Mouse (Mus musculus): ENCODE measurements around the gene Eif2b3. TPM values are rescaled to one million over a fixed set of nuclear protein-coding genes. Genes with fewer than 3 reads are reported as not detected.
A peak's percentile ranks its signal among the peaks of the same experiment; 100 is the strongest.

The Eif2b3 gene
- polyA plus RNA-seq, 1 experiment = 0.58 TPM

DNA sequence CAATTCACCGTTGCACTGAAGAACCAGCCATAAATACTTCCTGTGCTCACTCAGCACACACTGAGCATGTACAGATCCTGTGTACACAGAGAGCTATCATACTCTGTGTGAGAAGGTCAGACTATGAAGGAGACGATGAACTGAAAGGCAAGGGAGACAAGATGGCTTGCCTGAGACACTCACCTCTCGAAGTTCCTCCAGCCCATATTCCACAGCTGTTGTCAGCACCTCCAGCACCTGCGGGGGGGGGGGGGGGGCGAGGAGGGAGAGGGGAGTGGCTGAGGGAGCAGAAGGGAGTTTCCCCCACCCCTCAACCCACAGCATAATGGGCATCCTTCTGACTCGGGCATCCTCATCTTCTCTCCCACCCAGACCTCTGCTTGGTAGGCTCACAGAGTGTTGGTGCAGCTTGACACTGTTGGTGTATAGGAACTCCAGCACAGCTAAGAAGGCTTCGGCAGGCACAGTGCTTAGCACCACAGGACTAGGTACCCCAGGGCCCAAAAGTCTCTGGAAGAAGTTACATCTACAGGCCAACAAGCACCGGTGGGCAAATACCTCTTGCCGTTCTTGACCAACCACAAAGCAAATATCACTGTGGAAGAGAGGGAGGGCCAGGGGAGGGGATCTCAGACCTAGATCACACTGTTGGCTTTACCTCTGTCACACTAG, 104.5 kb downstream of the Eif2b3 start:
- TF ChIP-seq TAL1 (IDR thresholded peaks at IDR 0.05; ENCODE audit: low read length) (no peak), GATA1 (IDR thresholded peaks at IDR 0.05; ENCODE audit: low read length) (no peak)
- Histone ChIP-seq H3K4me3 (replicated peaks) (no peak overlapping the region), H3K4me1 (ENCODE audit: control insufficient read depth) (peaks cover 55% of the 10 kb centered on the region), H3K27me3 (ENCODE audit: control insufficient read depth) (no peaks in the 10 kb centered on the region), H3K9me3 (ENCODE audit: control insufficient read depth, low read length) (no peaks in the 10 kb centered on the region), H3K36me3 (ENCODE audit: control insufficient read depth) (peaks cover 3% of the 10 kb centered on the region)

DNA sequence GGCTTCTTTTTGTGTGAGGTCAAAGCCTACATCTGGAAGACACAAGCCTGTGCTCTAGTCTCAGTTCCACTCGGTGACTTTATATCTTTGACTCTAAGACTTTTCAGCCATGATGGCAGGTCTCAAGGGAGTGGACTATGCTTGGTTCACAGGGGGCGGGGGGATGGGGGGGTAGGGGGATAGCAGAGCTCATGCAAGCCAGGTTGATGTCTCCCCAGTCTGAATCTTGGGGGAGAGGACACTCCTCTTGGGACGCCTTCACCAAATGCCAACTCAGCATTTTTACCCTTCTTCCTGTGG, 105.0 kb downstream of the Eif2b3 start:
- Histone ChIP-seq H3K4me1 (ENCODE audit: control insufficient read depth) (peaks cover 54% of the 10 kb centered on the region), H3K4me3 (replicated peaks) (no peak overlapping the region)
- TF ChIP-seq TAL1 (IDR thresholded peaks at IDR 0.05; ENCODE audit: low read length) (no peak), GATA1 (IDR thresholded peaks at IDR 0.05; ENCODE audit: low read length) (no peak)

GRCm38 (mm10) chr4:117124518-117125347, 105.5 kb downstream of the Eif2b3 start:
- no peak for TF ChIP-seq TAL1 (IDR thresholded peaks at IDR 0.05; ENCODE audit: low read length)
- Histone ChIP-seq H3K4me1 (ENCODE audit: control insufficient read depth) (peaks cover 52% of the 10 kb centered on the region), H3K36me3 (ENCODE audit: control insufficient read depth) (peaks cover 7% of the 10 kb centered on the region; the same call in 1 of the 2 replicates), H3K9me3 (ENCODE audit: control insufficient read depth, low read length) (no peaks in the 10 kb centered on the region), H3K27me3 (ENCODE audit: control insufficient read depth) (no peaks in the 10 kb centered on the region), H3K4me3 (replicated peaks) (peak overlapping the region; percentile 14)

More for the DNA sequence above, 105.0 kb downstream of the Eif2b3 start:
- peaks cover 7% of the 10 kb centered on the region for H3K36me3 ChIP-seq (ENCODE audit: control insufficient read depth)
- no peaks in the 10 kb centered on the region for H3K9me3 ChIP-seq (ENCODE audit: control insufficient read depth, low read length)
- no peaks in the 10 kb centered on the region for H3K27me3 ChIP-seq (ENCODE audit: control insufficient read depth)

- Histone ChIP-seq H3K36me3 (ENCODE audit: control insufficient read depth) (peaks cover 12% of the 10 kb centered on the region), H3K9me3 (ENCODE audit: control insufficient read depth, low read length) (no peaks in the 10 kb centered on the region), H3K27me3 (ENCODE audit: control insufficient read depth) (no peaks in the 10 kb centered on the region), H3K4me1 (ENCODE audit: control insufficient read depth) (peaks cover 45% of the 10 kb centered on the region), H3K4me3 (replicated peaks) (peak within 1 kb of the TSS; percentile 14)
- TF ChIP-seq TAL1 (IDR thresholded peaks at IDR 0.05; ENCODE audit: low read length) (no peak), GATA1 (IDR thresholded peaks at IDR 0.05; ENCODE audit: low read length) (no peak)
Measured at GRCm38 (mm10) chr4:117125348-117125909, 106.2 kb downstream of the Eif2b3 start, which contains the start of gene Btbd19. Gene Btbd19 (minus strand): TSS chr4:117125725.

GRCm38 (mm10) chr4:117125910-117126674, 106.9 kb downstream of the Eif2b3 start:
- Histone ChIP-seq H3K9me3 (ENCODE audit: control insufficient read depth, low read length) (no peaks in the 10 kb centered on the region), H3K4me1 (ENCODE audit: control insufficient read depth) (peaks cover 39% of the 10 kb centered on the region), H3K4me3 (replicated peaks) (no peak overlapping the region), H3K36me3 (ENCODE audit: control insufficient read depth) (peaks cover 17% of the 10 kb centered on the region), H3K27me3 (ENCODE audit: control insufficient read depth) (peaks cover 3% of the 10 kb centered on the region; the same call in 1 of the 2 replicates)
- TF ChIP-seq TAL1 (IDR thresholded peaks at IDR 0.05; ENCODE audit: low read length) (no peak), GATA1 (IDR thresholded peaks at IDR 0.05; ENCODE audit: low read length) (no peak)

GRCm38 (mm10) chr4:117126675-117127290, 107.6 kb downstream of the Eif2b3 start, which contains the start of gene Tctex1d4:
Gene Tctex1d4 (plus strand): TSS chr4:117126794.
- H3K4me3 ChIP-seq (replicated peaks) = no peak within 1 kb of the TSS
- no peaks in the 10 kb centered on the region for H3K9me3 ChIP-seq (ENCODE audit: control insufficient read depth, low read length)
- H3K36me3 ChIP-seq (ENCODE audit: control insufficient read depth) = peaks cover 20% of the 10 kb centered on the region
- TF ChIP-seq TAL1 (IDR thresholded peaks at IDR 0.05; ENCODE audit: low read length) = no peak
- TF ChIP-seq GATA1 (IDR thresholded peaks at IDR 0.05; ENCODE audit: low read length) = no peak
- H3K4me1 ChIP-seq (ENCODE audit: control insufficient read depth) = peaks cover 34% of the 10 kb centered on the region
- H3K27me3 ChIP-seq (ENCODE audit: control insufficient read depth) = peaks cover 7% of the 10 kb centered on the region

- TF ChIP-seq TAL1 (IDR thresholded peaks at IDR 0.05; ENCODE audit: low read length) = no peak
- no peak for TF ChIP-seq GATA1 (IDR thresholded peaks at IDR 0.05; ENCODE audit: low read length)
- H3K36me3 ChIP-seq (ENCODE audit: control insufficient read depth) = peaks cover 21% of the 10 kb centered on the region
- no peak overlapping the region for H3K4me3 ChIP-seq (replicated peaks)
- H3K4me1 ChIP-seq (ENCODE audit: control insufficient read depth) = peaks cover 42% of the 10 kb centered on the region
- peaks cover 21% of the 10 kb centered on the region for H3K27me3 ChIP-seq (ENCODE audit: control insufficient read depth)
- H3K9me3 ChIP-seq (ENCODE audit: control insufficient read depth, low read length) = peaks cover under 1% of the 10 kb centered on the region; the same call in 1 of the 2 replicates
Measured at GRCm38 (mm10) chr4:117127991-117128686, 108.9 kb downstream of the Eif2b3 start.

DNA sequence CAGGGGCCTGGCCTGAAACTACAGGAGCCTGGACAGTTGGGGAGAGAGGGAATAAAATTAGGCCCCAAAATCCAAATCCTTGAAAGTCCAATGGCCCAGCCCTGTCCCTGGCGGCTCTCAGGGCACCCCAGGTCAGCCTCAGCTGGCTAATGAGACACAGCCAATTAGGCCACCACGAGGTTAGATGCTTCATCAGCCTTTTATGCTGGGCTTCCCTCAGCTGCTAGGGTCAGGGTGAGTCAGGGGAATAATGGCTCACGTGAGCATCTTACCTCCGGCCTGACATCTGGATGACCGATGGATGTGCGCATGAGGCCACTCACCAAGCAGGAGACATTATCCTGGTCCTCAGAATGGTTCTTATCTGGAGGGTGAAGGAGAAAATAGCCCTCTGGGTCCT, 111.6 kb downstream of the Eif2b3 start:
- Histone ChIP-seq H3K9me3 (ENCODE audit: control insufficient read depth, low read length) (peaks cover 4% of the 10 kb centered on the region; the same call in 1 of the 2 replicates), H3K4me1 (ENCODE audit: control insufficient read depth) (peaks cover 44% of the 10 kb centered on the region), H3K27me3 (ENCODE audit: control insufficient read depth) (peaks cover 30% of the 10 kb centered on the region), H3K4me3 (replicated peaks) (no peak overlapping the region), H3K36me3 (ENCODE audit: control insufficient read depth) (peaks cover 21% of the 10 kb centered on the region)
- TF ChIP-seq TAL1 (IDR thresholded peaks at IDR 0.05; ENCODE audit: low read length) = no peak
- no peak for TF ChIP-seq GATA1 (IDR thresholded peaks at IDR 0.05; ENCODE audit: low read length)

Data from erythroblast, embryonic 14.5 days (primary cell).